Mouse (Mus musculus) heart, embryonic 14.5 days (tissue): ENCODE data around the gene Ubap2l. TPM values are rescaled to one million over a fixed set of nuclear protein-coding genes. Genes with fewer than 3 reads are reported as not detected.

Experiments
- microRNA counts: library from miRNA; unstranded; fragments of <30 nt; microRNA quantifications from one replicate; lab custom pipeline; 2016
- microRNA-seq: library from miRNA; unstranded; fragments of <30 nt; microRNA quantifications from one replicate; pipeline ENCODE4, GENCODE M21; 2016
- polyA plus RNA-seq: library from polyadenylated mRNA; unstranded; fragments of >200 nt; fragmentation: Nextera tagmentation; extraction: Ambion mirVana; gene quantifications from 2 replicates; pipeline ENCODE4 v1.2.1, GENCODE M21; 2014

Ubap2l gene
- polyA plus RNA-seq, 1 experiment from 2014 or later, result 154 TPM

MicroRNAs within 50 kb of the gene (microRNA counts, 519-probe panel; counts per million panel counts)
- microRNA mmu-miR-190b (lab: Ali Mortazavi, UCI), result 5,692 counts per million, percentile 86 among the panel's probes with 10 or more counts

Small RNA genes within 50 kb of the gene (microRNA-seq; reads per million reads assigned to microRNA genes)
- gene Mir190b (11.2 reads per million, percentile 23 among the genes with 10 or more reads in this experiment), gene Mir7669 (not detected)

Other genes with a start within 250 kb of the Ubap2l start
- 8.9 and 9.0 TPM in 2 replicates for gene She, start 221.3 kb downstream of the Ubap2l start, polyA plus RNA-seq
- 0.32 and 0.58 TPM in 2 replicates for gene Il6ra, start 139.4 kb downstream of the Ubap2l start, polyA plus RNA-seq
- gene Atp8b2, start 89.1 kb downstream of the Ubap2l start, polyA plus RNA-seq, result 11.0 and 11.4 TPM in 2 replicates
- gene Hax1, start 53.8 kb downstream of the Ubap2l start, polyA plus RNA-seq, result 78.4 and 81.9 TPM in 2 replicates
- gene 4933434E20Rik, start 992 bp downstream of the Ubap2l start, polyA plus RNA-seq, result 146 and 162 TPM in 2 replicates
- gene Tpm3, start 20.0 kb upstream of the Ubap2l start, polyA plus RNA-seq, result 236 and 242 TPM in 2 replicates
- gene Nup210l, start 51.5 kb upstream of the Ubap2l start, polyA plus RNA-seq, result 0.24 and 0.43 TPM in 2 replicates
- 1,133 and 1,344 TPM in 2 replicates for gene Rps27, start 161.0 kb upstream of the Ubap2l start, polyA plus RNA-seq
- 12.1 and 12.6 TPM in 2 replicates for gene Rab13, start 161.1 kb upstream of the Ubap2l start, polyA plus RNA-seq
- 95.1 and 96.7 TPM in 2 replicates for gene Jtb, start 179.0 kb upstream of the Ubap2l start, polyA plus RNA-seq
- gene Creb3l4, start 190.9 kb upstream of the Ubap2l start, polyA plus RNA-seq, result 1.9 and 3.5 TPM in 2 replicates
- 86.6 and 88.2 TPM in 2 replicates for gene Slc39a1, start 195.5 kb upstream of the Ubap2l start, polyA plus RNA-seq
- gene Crtc2, start 201.5 kb upstream of the Ubap2l start, polyA plus RNA-seq, result 7.5 and 8.7 TPM in 2 replicates
- 5.4 and 5.6 TPM in 2 replicates for gene Dennd4b, start 212.6 kb upstream of the Ubap2l start, polyA plus RNA-seq
- 8.2 and 9.4 TPM in 2 replicates for gene Gatad2b, start 240.6 kb upstream of the Ubap2l start, polyA plus RNA-seq